Mouse (Mus musculus): ENCODE results near the gene Nptx1. TPM values are rescaled to one million over a fixed set of nuclear protein-coding genes. Genes with fewer than 3 reads are reported as not detected.
A peak's percentile ranks its signal among the peaks of the same experiment; 100 is the strongest.

Nptx1 gene
- polyA plus RNA-seq, 1 experiment from 2014 or later, result 1.2 TPM

DNA sequence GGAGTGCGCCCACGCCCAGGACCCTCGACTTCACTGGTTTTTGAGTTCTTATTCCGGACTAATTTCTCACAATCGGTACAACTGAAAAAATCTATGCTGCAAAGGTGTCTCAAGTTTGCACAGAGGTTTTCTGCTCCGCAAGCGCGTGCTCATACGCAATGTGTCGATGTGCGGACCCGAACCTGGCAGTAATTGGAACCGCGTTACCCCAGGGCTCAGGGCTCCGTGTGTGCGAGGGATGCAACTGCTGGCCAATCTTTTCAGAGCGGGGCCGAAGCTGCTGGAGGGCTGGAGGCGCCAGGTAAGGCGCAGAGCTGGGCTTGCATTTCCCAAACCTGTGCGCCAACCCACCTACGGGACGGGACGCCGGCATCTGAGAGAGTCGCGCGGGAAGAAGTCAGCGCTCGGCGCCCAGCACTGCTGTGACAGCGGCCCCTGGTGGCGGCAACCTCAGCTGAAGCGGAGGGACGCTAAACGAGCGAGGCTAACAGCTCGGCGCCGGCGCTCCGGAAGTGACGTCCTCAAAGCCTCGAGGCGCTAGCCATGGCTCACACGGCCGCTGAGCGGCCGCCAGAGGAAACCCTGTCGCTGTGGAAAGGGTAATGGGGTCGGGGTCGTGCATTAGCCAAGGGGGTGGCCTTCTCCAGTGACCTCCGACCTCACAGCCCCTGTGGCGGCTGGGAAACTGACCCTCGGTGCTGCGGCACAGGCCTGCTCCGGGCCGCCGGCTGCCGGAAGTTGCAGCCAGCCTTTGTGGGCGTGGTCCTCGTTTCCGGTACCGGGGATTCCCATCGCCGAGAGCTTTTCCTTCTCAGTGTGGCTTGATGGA lies 56.5 kb downstream of the Nptx1 start, which contains the start of gene Endov:
Endov (plus strand) TSS at position 487 of the 829 bp plus-strand sequence.
- ATAC-seq (ENCODE audit: insufficient number of reproducible peaks, low FRiP score, low TSS enrichment, low read depth), result peak; percentile 97
- Histone ChIP-seq H3K9me3 (replicated peaks) (no peaks in the 10 kb centered on the region), H3K4me2 (replicated peaks) (peak within 1 kb of the TSS; percentile 90), H3K27ac (replicated peaks) (peak within 1 kb of the TSS; percentile 87), H3K27me3 (no peaks in the 10 kb centered on the region; the same call in 1 of the 2 replicates), H3K36me3 (peaks cover 9% of the 10 kb centered on the region; the same call in 1 of the 2 replicates), H3K4me3 (replicated peaks) (peak within 1 kb of the TSS; percentile 66), H3K9ac (peak within 1 kb of the TSS; percentile 93), H3K4me1 (peaks cover 23% of the 10 kb centered on the region)
- under 1% methylated on average over 66 of the region's 66 CpGs for WGBS

Other genes with a start within 250 kb of the Nptx1 start
- gene Eif4a3, start 247.7 kb downstream of the Nptx1 start, polyA plus RNA-seq (2015; fragmentation: Nextera tagmentation; extraction: Ambion mirVana), result 329 and 338 TPM in 2 replicates
- 4.0 and 4.3 TPM in 2 replicates for gene Card14, start 240.0 kb downstream of the Nptx1 start, polyA plus RNA-seq (2015; fragmentation: Nextera tagmentation; extraction: Ambion mirVana)
- gene Sgsh, start 192.2 kb downstream of the Nptx1 start, polyA plus RNA-seq (2015; fragmentation: Nextera tagmentation; extraction: Ambion mirVana), result 6.5 and 6.7 TPM in 2 replicates
- 10.8 and 11.7 TPM in 2 replicates for gene Slc26a11, start 192.2 kb downstream of the Nptx1 start, polyA plus RNA-seq (2015; fragmentation: Nextera tagmentation; extraction: Ambion mirVana)
- 3.3 and 3.5 TPM in 2 replicates for gene Rnf213, start 154.7 kb downstream of the Nptx1 start, polyA plus RNA-seq (2015; fragmentation: Nextera tagmentation; extraction: Ambion mirVana)
- 13.1 and 18.6 TPM in 2 replicates for gene Endov, start 56.4 kb downstream of the Nptx1 start, polyA plus RNA-seq (2015; fragmentation: Nextera tagmentation; extraction: Ambion mirVana)
- 12.2 and 12.9 TPM in 2 replicates for gene Rptor, start 55.2 kb upstream of the Nptx1 start, polyA plus RNA-seq (2015; fragmentation: Nextera tagmentation; extraction: Ambion mirVana)